Mouse (Mus musculus): Measurements from ENCODE around the gene Gstm2.

- TF ChIP-seq EP300 (IDR thresholded peaks at IDR 0.05; ENCODE audit: low read depth) (no peak), CTCF (IDR thresholded peaks at IDR 0.05; ENCODE audit: low read depth) (no peak)
Observed at GRCm38 (mm10) chr3:107981261-107981660, 5.0 kb downstream of the Gstm2 start.

Measured in liver, embryonic 14.5 days (tissue).